Mouse (Mus musculus): ENCODE measurements around the gene Fggy. TPM values are rescaled to one million over a fixed set of nuclear protein-coding genes. Genes with fewer than 3 reads are reported as not detected.

The Fggy gene
- total RNA-seq, 1 experiment = 8.2 TPM

DNA sequence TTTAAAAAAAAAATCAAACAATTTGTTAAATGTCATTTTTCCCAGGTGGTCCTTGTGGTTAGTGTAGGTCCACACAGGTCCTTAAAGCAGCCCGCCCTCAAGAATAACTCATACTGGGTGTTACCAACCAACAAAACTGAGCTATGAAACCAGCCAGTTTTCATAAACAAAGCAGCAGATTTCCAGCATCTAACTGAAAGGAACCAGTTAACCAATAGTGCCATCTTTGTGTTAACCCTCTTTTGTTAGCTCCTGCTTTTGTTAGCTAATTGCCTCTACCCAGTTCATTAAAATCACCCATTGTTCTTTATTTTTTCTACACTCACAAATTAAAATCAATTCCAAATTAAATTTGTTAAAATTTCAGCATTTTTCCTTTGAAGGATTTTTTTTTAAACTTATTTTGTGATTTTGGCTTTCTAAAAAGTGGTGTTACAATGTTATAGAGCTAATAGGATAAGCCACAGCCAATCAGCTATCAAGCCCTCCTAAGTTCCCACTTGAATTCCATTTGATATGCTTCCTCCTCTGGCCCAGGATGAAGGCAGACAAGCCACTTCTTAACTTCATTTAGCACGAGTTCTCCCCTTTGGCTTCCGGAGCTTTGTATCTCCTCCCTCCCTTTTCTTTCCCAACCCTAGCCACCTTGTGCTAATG lies 15.8 kb upstream of the Fggy start:
- TF ChIP-seq HCFC1 (IDR thresholded peaks at IDR 0.05; ENCODE audit: borderline replicate concordance, insufficient read depth, low read length) = no peak
- no peak for TF ChIP-seq ZNF384 (IDR thresholded peaks at IDR 0.05; ENCODE audit: low read depth, low read length)
- TF ChIP-seq ZC3H11A (IDR thresholded peaks at IDR 0.05; ENCODE audit: borderline replicate concordance, low read depth, low read length) = no peak
- no peak for TF ChIP-seq CHD2 (IDR thresholded peaks at IDR 0.05; ENCODE audit: low read depth, low read length)
- TF ChIP-seq MAFK (IDR thresholded peaks at IDR 0.05; ENCODE audit: insufficient read depth, low read depth, low read length) = no peak
- H3K9me3 ChIP-seq (ENCODE audit: control insufficient read depth, insufficient read depth, low read depth, low read length) = no peaks in the 10 kb centered on the region
- no peak for DNase-seq (ENCODE audit: low read depth, low spot score)
- no peaks in the 10 kb centered on the region for H3K36me3 ChIP-seq (ENCODE audit: control insufficient read depth, insufficient read depth, low read length, poor library complexity, severe bottlenecking)
- no peaks in the 10 kb centered on the region for H3K4me1 ChIP-seq (ENCODE audit: control insufficient read depth in 2 of 2, insufficient read depth in 2 of 2, low read length in 2 of 2, poor library complexity in 1 of 2)
- in situ Hi-C loops (cut with MboI; ENCODE audit: low sequenced_read_pairs in 2 of 2, unreplicated experiment in 2 of 2) = no loop called here
- H3K9ac ChIP-seq (ENCODE audit: insufficient read depth, low read depth, low read length, poor library complexity, severe bottlenecking) = no peak overlapping the region
- H3K27ac ChIP-seq (ENCODE audit: insufficient read depth, low read depth, low read length, poor library complexity, severe bottlenecking) = no peak overlapping the region
- no peak overlapping the region for H3K4me3 ChIP-seq (ENCODE audit: insufficient read depth in 1 of 2, low read depth in 1 of 2, low read length in 2 of 2, poor library complexity in 1 of 2, severe bottlenecking in 1 of 2)

- DNase-seq (ENCODE audit: low read depth, low spot score) = no peak
- no peak overlapping the region for H3K9ac ChIP-seq (ENCODE audit: insufficient read depth, low read depth, low read length, poor library complexity, severe bottlenecking)
- in situ Hi-C loops (cut with MboI; ENCODE audit: low sequenced_read_pairs in 2 of 2, unreplicated experiment in 2 of 2) = no loop called here
- H3K4me3 ChIP-seq (ENCODE audit: insufficient read depth in 1 of 2, low read depth in 1 of 2, low read length in 2 of 2, poor library complexity in 1 of 2, severe bottlenecking in 1 of 2) = no peak overlapping the region
- no peak overlapping the region for H3K27ac ChIP-seq (ENCODE audit: insufficient read depth, low read depth, low read length, poor library complexity, severe bottlenecking)
- H3K36me3 ChIP-seq (ENCODE audit: control insufficient read depth, insufficient read depth, low read length, poor library complexity, severe bottlenecking) = no peaks in the 10 kb centered on the region
- no peak for TF ChIP-seq CHD2 (IDR thresholded peaks at IDR 0.05; ENCODE audit: low read depth, low read length)
- no peak for TF ChIP-seq ZNF384 (IDR thresholded peaks at IDR 0.05; ENCODE audit: low read depth, low read length)
- TF ChIP-seq MAFK (IDR thresholded peaks at IDR 0.05; ENCODE audit: insufficient read depth, low read depth, low read length) = no peak
- TF ChIP-seq HCFC1 (IDR thresholded peaks at IDR 0.05; ENCODE audit: borderline replicate concordance, insufficient read depth, low read length) = no peak
- no peak for TF ChIP-seq ZC3H11A (IDR thresholded peaks at IDR 0.05; ENCODE audit: borderline replicate concordance, low read depth, low read length)
- no peaks in the 10 kb centered on the region for H3K9me3 ChIP-seq (ENCODE audit: control insufficient read depth, insufficient read depth, low read depth, low read length)
- peaks cover 0 to 3% of the 10 kb centered on the region in 2 experiments; a peak in 1 of 4 replicates for H3K4me1 ChIP-seq (ENCODE audit: control insufficient read depth in 2 of 2, insufficient read depth in 2 of 2, low read length in 2 of 2, poor library complexity in 1 of 2)
Observed at GRCm38 (mm10) chr4:95542039-95542790, 15.1 kb upstream of the Fggy start.

- in situ Hi-C loops (cut with MboI; ENCODE audit: low sequenced_read_pairs in 2 of 2, unreplicated experiment in 2 of 2) = no loop called here
- Histone ChIP-seq H3K36me3 (ENCODE audit: control insufficient read depth, insufficient read depth, low read length, poor library complexity, severe bottlenecking) (no peaks in the 10 kb centered on the region), H3K9me3 (ENCODE audit: control insufficient read depth, insufficient read depth, low read depth, low read length) (no peaks in the 10 kb centered on the region), H3K9ac (ENCODE audit: insufficient read depth, low read depth, low read length, poor library complexity, severe bottlenecking) (no peak overlapping the region), H3K4me1 (ENCODE audit: control insufficient read depth in 2 of 2, insufficient read depth in 2 of 2, low read length in 2 of 2, poor library complexity in 1 of 2) (peaks cover 0 to 3% of the 10 kb centered on the region in 2 experiments; a peak in 1 of 4 replicates), H3K27ac (ENCODE audit: insufficient read depth, low read depth, low read length, poor library complexity, severe bottlenecking) (no peak overlapping the region), H3K4me3 (ENCODE audit: insufficient read depth in 1 of 2, low read depth in 1 of 2, low read length in 2 of 2, poor library complexity in 1 of 2, severe bottlenecking in 1 of 2) (no peak overlapping the region)
- TF ChIP-seq MAFK (IDR thresholded peaks at IDR 0.05; ENCODE audit: insufficient read depth, low read depth, low read length) = no peak
- TF ChIP-seq CHD2 (IDR thresholded peaks at IDR 0.05; ENCODE audit: low read depth, low read length) = no peak
- no peak for TF ChIP-seq ZC3H11A (IDR thresholded peaks at IDR 0.05; ENCODE audit: borderline replicate concordance, low read depth, low read length)
- no peak for TF ChIP-seq HCFC1 (IDR thresholded peaks at IDR 0.05; ENCODE audit: borderline replicate concordance, insufficient read depth, low read length)
- no peak for TF ChIP-seq ZNF384 (IDR thresholded peaks at IDR 0.05; ENCODE audit: low read depth, low read length)
- no peak for DNase-seq (ENCODE audit: low read depth, low spot score)
Observed at GRCm38 (mm10) chr4:95543529-95543928, 13.8 kb upstream of the Fggy start.

GRCm38 (mm10) chr4:95556663-95557332 lies 509 bp upstream of the Fggy start:
- no peak overlapping the region for H3K27ac ChIP-seq (ENCODE audit: insufficient read depth, low read depth, low read length, poor library complexity, severe bottlenecking)
- TF ChIP-seq HCFC1 (IDR thresholded peaks at IDR 0.05; ENCODE audit: borderline replicate concordance, insufficient read depth, low read length) (no peak), MAFK (IDR thresholded peaks at IDR 0.05; ENCODE audit: insufficient read depth, low read depth, low read length) (no peak)
- H3K4me3 ChIP-seq (ENCODE audit: insufficient read depth in 1 of 2, low read depth in 1 of 2, low read length in 2 of 2, poor library complexity in 1 of 2, severe bottlenecking in 1 of 2) = peak overlapping the region; percentile 59 to 86
- H3K36me3 ChIP-seq (ENCODE audit: control insufficient read depth, insufficient read depth, low read length, poor library complexity, severe bottlenecking) = no peaks in the 10 kb centered on the region
- peak overlapping the region; percentile 81 for H3K9ac ChIP-seq (ENCODE audit: insufficient read depth, low read depth, low read length, poor library complexity, severe bottlenecking)
- no peaks in the 10 kb centered on the region; a peak in 2 of 4 replicates for H3K4me1 ChIP-seq (ENCODE audit: control insufficient read depth in 2 of 2, insufficient read depth in 2 of 2, low read length in 2 of 2, poor library complexity in 1 of 2)
- in situ Hi-C loops (cut with MboI; ENCODE audit: low sequenced_read_pairs in 2 of 2, unreplicated experiment in 2 of 2) = no loop called here
- no peaks in the 10 kb centered on the region for H3K9me3 ChIP-seq (ENCODE audit: control insufficient read depth, insufficient read depth, low read depth, low read length)
- DNase-seq (ENCODE audit: low read depth, low spot score) = no peak

Measured in ES-E14 (cell line).